Comparison of ENCODE assay signal across 8 mouse cellular contexts in the genomic region with DNA sequence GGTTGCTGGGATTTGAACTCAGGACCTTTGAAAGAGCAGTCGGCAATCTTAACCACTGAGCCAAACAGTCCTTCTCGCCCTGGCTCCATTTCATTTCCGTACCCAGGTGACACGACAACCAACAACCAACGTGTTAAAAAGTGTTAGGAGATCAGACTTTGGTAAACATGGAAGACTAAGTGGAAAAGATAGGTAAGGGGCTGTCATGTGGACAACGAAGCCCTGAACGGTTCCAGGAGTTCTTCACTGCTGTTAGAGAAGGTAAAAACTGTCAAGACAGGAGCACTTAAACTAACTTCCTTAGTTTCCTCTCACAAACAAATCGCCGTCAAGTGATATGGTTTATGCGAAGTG. TPM values are rescaled to one million over a fixed set of nuclear protein-coding genes. Genes with fewer than 3 reads are reported as not detected.
DNase-seq lines count a peak whose midpoint lies in the region; ATAC-seq and TF ChIP-seq lines count a peak whose summit lies in the region.

No protein-coding gene starts in this region.

- dilution Hi-C loops in CH12.LX (cut with MboI; ENCODE audit: extremely low pct_ligation_motif_present, extremely low pct_unique_long_range_greater_than_20kb, low sequenced_read_pairs) = no loop called here

- H3K4me2 ChIP-seq in heart, embryonic 12.5 days = peak overlapping the region; percentile 85
- peak overlapping the region; percentile 67; the same call in 1 of the 2 replicates for H3K4me2 ChIP-seq in CH12.LX (ENCODE audit: insufficient read depth, low read depth, poor library complexity, severe bottlenecking)
- H3K4me2 ChIP-seq in forebrain, embryonic 14.5 days (ENCODE audit: low read length) = peak overlapping the region; percentile 55
- peak overlapping the region; percentile 94 for H3K4me2 ChIP-seq in liver, embryonic 16.5 days (ENCODE audit: low read depth, low read length)

- H3K79me2 ChIP-seq in CH12.LX (replicated peaks; ENCODE audit: control insufficient read depth, extremely low read depth, insufficient read depth, poor library complexity, severe bottlenecking) = no peaks in the 10 kb centered on the region

- H3K36me3 ChIP-seq in heart, embryonic 12.5 days = no peaks in the 10 kb centered on the region
- H3K36me3 ChIP-seq in CH12.LX (replicated peaks in 1 of 2; ENCODE audit: control insufficient read depth in 1 of 2, insufficient read depth in 1 of 2, low read length in 1 of 2) = no peaks in the 10 kb centered on the region
- H3K36me3 ChIP-seq in forebrain, embryonic 14.5 days (ENCODE audit: control insufficient read depth, insufficient read depth, low read length) = no peaks in the 10 kb centered on the region
- H3K36me3 ChIP-seq in liver, embryonic 16.5 days (ENCODE audit: control insufficient read depth, insufficient read depth) = no peaks in the 10 kb centered on the region

- TF ChIP-seq RAD21 in CH12.LX (IDR thresholded peaks at IDR 0.05; ENCODE audit: low read depth, low read length) = no peak

- 19% methylated on average over 10 of the region's 10 CpGs for WGBS in heart, embryonic 12.5 days
- WGBS in forebrain, embryonic 14.5 days = 30% methylated on average over 10 of the region's 10 CpGs
- 20% methylated on average over 10 of the region's 10 CpGs for WGBS in liver, embryonic 16.5 days (ENCODE audit: insufficient replicate concordance)

- TF ChIP-seq EP300 in CH12.LX (IDR thresholded peaks at IDR 0.05; ENCODE audit: low read length) = no peak

- peak overlapping the region; percentile 97 for H3K4me3 ChIP-seq in heart, embryonic 12.5 days
- H3K4me3 ChIP-seq in CH12.LX (replicated peaks in 1 of 3; ENCODE audit: low read depth in 2 of 3, low read length in 2 of 3, poor library complexity in 1 of 3) = peak overlapping the region; percentile 60 to 81 (median 78)
- H3K4me3 ChIP-seq in forebrain, embryonic 14.5 days (ENCODE audit: low read depth, low read length) = peak overlapping the region; percentile 83
- peak overlapping the region; percentile 94 for H3K4me3 ChIP-seq in liver, embryonic 16.5 days (ENCODE audit: low read depth, low read length)

- no peak for DNase-seq in heart, postnatal 14 days
- DNase-seq in CH12.LX (ENCODE audit: extremely low read depth) (no peak), MN1 (ENCODE audit: low spot score) (no peak)
- no peak for DNase-seq in forebrain, embryonic 14.5 days (ENCODE audit: low spot score)
- no peak for DNase-seq in urinary bladder, adult 2 months (ENCODE audit: low spot score)
- no peak for DNase-seq in B cell, adult 2 months

- in situ Hi-C loops in CH12.LX (cut with MboI; ENCODE audit: low pct_ligation_motif_present, low pct_unique_long_range_greater_than_20kb, low sequenced_read_pairs) = no loop called here

- no peak for TF ChIP-seq POLR2A in CH12.LX (IDR thresholded peaks at IDR 0.05; ENCODE audit: low read depth, low read length)

- intact Hi-C loops in heart, postnatal 14 days (cut with DNase I) = no loop called here

- no peak for ATAC-seq in heart, embryonic 12.5 days (ENCODE audit: insufficient number of reproducible peaks, low FRiP score)
- no peak for ATAC-seq in forebrain, embryonic 14.5 days
- ATAC-seq in liver, embryonic 16.5 days (ENCODE audit: low read depth) = no peak

- no peaks in the 10 kb centered on the region for H3K9me3 ChIP-seq in heart, embryonic 12.5 days (replicated peaks)
- H3K9me3 ChIP-seq in CH12.LX (replicated peaks; ENCODE audit: low read length) = no peaks in the 10 kb centered on the region
- no peaks in the 10 kb centered on the region for H3K9me3 ChIP-seq in forebrain, embryonic 14.5 days (replicated peaks; ENCODE audit: control insufficient read depth, low read length)
- H3K9me3 ChIP-seq in liver, embryonic 16.5 days (replicated peaks; ENCODE audit: control insufficient read depth, low read length) = no peaks in the 10 kb centered on the region

- H3K27me3 ChIP-seq in heart, embryonic 12.5 days (replicated peaks) = no peaks in the 10 kb centered on the region
- H3K27me3 ChIP-seq in CH12.LX (replicated peaks) = no peaks in the 10 kb centered on the region
- H3K27me3 ChIP-seq in forebrain, embryonic 14.5 days (replicated peaks; ENCODE audit: control insufficient read depth, insufficient read depth, low read length) = no peaks in the 10 kb centered on the region
- H3K27me3 ChIP-seq in liver, embryonic 16.5 days (ENCODE audit: control insufficient read depth, insufficient read depth, low read depth, low read length) = no peaks in the 10 kb centered on the region

- peak overlapping the region; percentile 93 for H3K9ac ChIP-seq in heart, embryonic 12.5 days
- peak overlapping the region; percentile 47; the same call in 1 of the 2 replicates for H3K9ac ChIP-seq in CH12.LX (ENCODE audit: insufficient read depth, low read depth)
- H3K9ac ChIP-seq in forebrain, embryonic 14.5 days (ENCODE audit: low read length) = peak overlapping the region; percentile 86
- H3K9ac ChIP-seq in liver, embryonic 16.5 days (ENCODE audit: low read depth, low read length) = peak overlapping the region; percentile 93

- H3K27ac ChIP-seq in heart, embryonic 12.5 days (ENCODE audit: poor library complexity, severe bottlenecking) = peak overlapping the region; percentile 89
- no peak overlapping the region for H3K27ac ChIP-seq in CH12.LX (ENCODE audit: insufficient read depth, low read depth)
- H3K27ac ChIP-seq in forebrain, embryonic 14.5 days (ENCODE audit: low read depth, low read length) = 0 out of 2 replicates have a peak overlapping the region, but pooled peaks have one; percentile 87
- H3K27ac ChIP-seq in liver, embryonic 16.5 days (ENCODE audit: low read length) = peak overlapping the region; percentile 94

- TF ChIP-seq CTCF in CH12.LX (conservative IDR thresholded peaks at IDR 0.05 in 1 of 2, IDR thresholded peaks at IDR 0.05 in 1 of 2; ENCODE audit: low read depth in 2 of 2, low read length in 2 of 2) = no peak

- no peaks in the 10 kb centered on the region for H3K4me1 ChIP-seq in heart, embryonic 12.5 days (replicated peaks)
- H3K4me1 ChIP-seq in CH12.LX (ENCODE audit: control insufficient read depth in 1 of 2, insufficient read depth in 2 of 2) = peaks cover 4 to 9% of the 10 kb centered on the region in 2 experiments; a peak in 3 of 4 replicates
- H3K4me1 ChIP-seq in forebrain, embryonic 14.5 days (ENCODE audit: control insufficient read depth, insufficient read depth, low read length) = peaks cover 13% of the 10 kb centered on the region; the same call in 1 of the 2 replicates
- peaks cover 15% of the 10 kb centered on the region for H3K4me1 ChIP-seq in liver, embryonic 16.5 days (ENCODE audit: control insufficient read depth, low read depth, low read length)

TF ChIP-seq in CH12.LX, 34 proteins besides CTCF, POLR2A, EP300 and RAD21:
- TF ChIP-seq NELFE (IDR thresholded peaks at IDR 0.05; ENCODE audit: low read depth, low read length) (no peak), MAZ (IDR thresholded peaks at IDR 0.05; ENCODE audit: low read depth, low read length) (0 out of 2 replicates have a peak, but pooled peaks have one; percentile 11), HCFC1 (IDR thresholded peaks at IDR 0.05; ENCODE audit: low read depth, low read length) (no peak), ZMIZ1 (IDR thresholded peaks at IDR 0.05; ENCODE audit: low read depth, low read length) (no peak), GABPA (IDR thresholded peaks at IDR 0.05; ENCODE audit: insufficient replicate concordance, low read depth, low read length) (no peak), ELF1 (IDR thresholded peaks at IDR 0.05; ENCODE audit: low read depth, low read length) (no peak), CHD1 (IDR thresholded peaks at IDR 0.05; ENCODE audit: low read depth, low read length) (no peak)

RNA-seq across cellular contexts. Expression of gene Tbc1d12, which starts 0.3 kb away (rescaled TPM):
- 2.3 and 3.1 TPM in 2 replicates for polyA plus RNA-seq in heart, embryonic 12.5 days (2016; fragmentation: Nextera tagmentation; extraction: Ambion mirVana)
- total RNA-seq in heart, postnatal 14 days (2021) = 1 to 10 TPM; 5.8 to 6.6 TPM
- 1.6 and 1.7 TPM in 2 replicates for total RNA-seq in CH12.LX (2012; rRNA removed)
- 3.2 and 4.4 TPM in 2 replicates for total RNA-seq in CH12.LX (2014; rRNA removed)
- polyA plus RNA-seq in CH12.LX (2012; ENCODE audit: insufficient read length, low read depth) = 1.9 and 2.0 TPM in 2 replicates
- 5.9 and 6.2 TPM in 2 replicates for polyA plus RNA-seq in forebrain, embryonic 14.5 days (2014; fragmentation: Nextera tagmentation; extraction: Ambion mirVana)
- polyA plus RNA-seq in liver, embryonic 16.5 days (2015; fragmentation: Nextera tagmentation; extraction: Ambion mirVana) = 0.90 and 1.1 TPM in 2 replicates
- 5.7 TPM in 2 replicates for polyA plus RNA-seq in urinary bladder, adult 2 months (2012; rRNA removed)

RNA-seq across cellular contexts. Expression of gene Noc3l, which starts 17.0 kb away (rescaled TPM):
- 5.7 and 6.0 TPM in 2 replicates for polyA plus RNA-seq in heart, embryonic 12.5 days (2016; fragmentation: Nextera tagmentation; extraction: Ambion mirVana)
- 1 to 10 TPM; 5.4 to 6.7 TPM for total RNA-seq in heart, postnatal 14 days (2021)
- total RNA-seq in CH12.LX (2012; rRNA removed) (15.1 and 23.2 TPM in 2 replicates), CH12.LX (2014; rRNA removed) (38.3 and 41.3 TPM in 2 replicates)
- 32.9 and 34.9 TPM in 2 replicates for polyA plus RNA-seq in CH12.LX (2012; ENCODE audit: insufficient read length, low read depth)
- polyA plus RNA-seq in forebrain, embryonic 14.5 days (2014; fragmentation: Nextera tagmentation; extraction: Ambion mirVana) = 6.4 and 6.9 TPM in 2 replicates
- polyA plus RNA-seq in liver, embryonic 16.5 days (2015; fragmentation: Nextera tagmentation; extraction: Ambion mirVana) = 2.7 and 2.9 TPM in 2 replicates
- 8.8 and 9.2 TPM in 2 replicates for polyA plus RNA-seq in urinary bladder, adult 2 months (2012; rRNA removed)
